Mouse (Mus musculus) spleen, postnatal 10 days (tissue): Measurements from ENCODE around the gene Sgta.
"Not testable (repeated sequence)": the region's sequence is repeated elsewhere in the genome, so short reads cannot be mapped to it uniquely, and the experiment has no call there.

Experiments used
- DNase-seq, 2 experiments: peaks; one replicate each; pipeline ENCODE4 v3.0.0; 2021 to 2022; ENCODE audit warnings: low spot score in 2 of 2

The Sgta gene

DNA sequence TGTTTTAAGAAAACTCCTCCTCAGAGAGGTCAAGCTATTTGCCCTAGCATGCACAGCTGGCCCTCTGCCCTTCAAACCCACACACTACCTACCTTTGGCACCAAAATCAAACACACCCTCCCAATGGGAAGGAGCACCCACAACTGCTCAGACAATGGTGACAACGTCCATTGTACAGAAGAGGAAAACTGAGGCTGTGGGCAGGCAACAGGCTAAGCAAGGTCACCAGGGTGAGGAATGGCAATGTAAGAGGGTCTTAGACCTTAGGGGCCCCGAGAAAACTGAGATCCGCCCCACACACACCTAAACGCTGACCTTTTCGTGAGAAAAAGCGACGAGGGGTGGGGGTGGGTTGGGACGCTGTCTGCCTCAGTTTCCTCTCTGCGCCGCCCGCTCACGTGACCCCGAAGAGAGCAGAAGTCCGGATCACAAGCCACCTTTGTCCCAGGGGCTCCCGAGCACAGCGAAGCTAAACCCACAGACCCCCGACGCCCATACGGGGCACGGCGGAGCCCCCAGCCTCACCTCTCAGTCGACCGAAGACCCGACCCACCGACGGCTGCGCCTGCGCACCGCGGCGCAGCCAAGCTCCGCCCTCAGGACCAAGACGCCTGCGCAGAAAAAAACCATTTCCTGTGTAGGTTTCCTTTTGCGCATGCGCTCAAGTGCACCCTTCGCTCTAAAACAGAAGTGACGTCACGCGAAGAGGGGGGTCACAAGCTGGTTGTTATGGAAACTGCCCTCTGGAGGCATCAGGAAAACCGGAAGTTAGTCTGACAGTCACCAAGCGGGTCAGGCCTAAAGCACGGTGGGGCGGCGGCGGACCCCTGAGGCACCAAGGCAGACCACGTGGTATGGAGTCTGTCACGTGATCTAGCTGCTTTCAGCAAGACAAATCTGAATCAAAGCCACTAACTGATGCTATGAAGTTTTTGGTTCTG, at the start of gene Sgta:
Gene Sgta, minus strand, starts transcription at position 579 of the 941 bp plus-strand sequence.
- DNase-seq = peak; percentile 94 to 96

DNA sequence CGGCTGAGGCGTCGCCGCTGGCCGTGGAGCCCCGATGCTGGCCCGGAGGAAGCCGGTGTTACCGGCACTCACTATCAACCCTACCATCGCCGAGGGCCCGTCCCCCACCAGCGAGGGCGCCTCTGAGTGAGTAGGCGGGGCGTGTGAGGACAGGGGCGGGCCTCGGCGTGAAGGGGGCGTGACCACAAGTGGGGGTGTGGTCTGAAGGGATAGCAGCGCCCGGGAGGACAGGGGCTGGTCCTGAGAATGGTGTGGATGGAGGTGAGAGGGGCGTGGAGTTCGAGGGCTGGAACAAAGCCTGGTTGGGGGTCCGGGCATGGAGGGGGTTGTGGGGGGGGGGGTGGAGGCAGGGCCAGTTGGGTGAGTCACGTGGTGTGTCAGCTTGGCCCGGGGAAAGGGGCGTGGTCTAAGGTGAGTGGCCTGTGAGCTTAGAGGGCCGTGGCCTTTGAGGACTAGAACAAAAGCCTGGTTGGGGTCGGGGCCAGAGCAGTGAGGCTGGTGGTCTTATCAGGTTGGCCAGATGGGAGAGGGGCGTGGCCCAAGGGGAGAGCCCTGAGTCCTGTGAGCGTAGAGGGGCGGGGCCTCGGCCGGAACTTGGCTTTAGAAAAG, 46.2 kb upstream of the Sgta start:
- DNase-seq = peak; percentile 91 to 94

DNA sequence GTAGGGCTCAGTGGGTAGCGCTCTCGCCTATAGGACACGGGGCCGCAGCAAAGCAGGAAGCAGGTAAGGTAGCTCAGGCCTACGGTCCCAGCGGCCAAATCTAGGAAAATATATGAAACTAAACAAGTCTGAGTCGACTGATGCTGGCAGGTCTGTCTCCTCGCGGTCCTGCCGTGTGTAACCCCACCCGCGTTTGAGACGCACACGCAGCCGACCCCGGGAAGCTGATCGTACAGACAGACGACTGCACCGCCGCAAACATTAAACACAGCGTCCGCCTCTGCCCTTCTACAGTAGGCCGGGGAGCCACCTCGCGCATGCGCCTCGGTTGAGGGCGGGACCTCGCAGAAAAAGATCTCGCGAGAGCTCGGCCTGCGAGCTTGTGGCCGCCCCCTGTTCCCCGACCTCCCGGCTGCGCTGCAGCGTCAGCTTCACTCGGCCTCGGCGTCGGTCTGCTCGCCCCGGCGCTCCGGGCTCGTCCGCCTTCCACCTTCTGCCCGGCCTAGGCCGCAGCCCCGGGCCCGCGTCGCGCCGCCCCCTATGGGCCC, 45.7 kb upstream of the Sgta start, which contains the start of gene Map2k2:
Gene Map2k2, plus strand, starts transcription at position 351 of the 548 bp plus-strand sequence.
- DNase-seq = peak; percentile 96 to 98

DNA sequence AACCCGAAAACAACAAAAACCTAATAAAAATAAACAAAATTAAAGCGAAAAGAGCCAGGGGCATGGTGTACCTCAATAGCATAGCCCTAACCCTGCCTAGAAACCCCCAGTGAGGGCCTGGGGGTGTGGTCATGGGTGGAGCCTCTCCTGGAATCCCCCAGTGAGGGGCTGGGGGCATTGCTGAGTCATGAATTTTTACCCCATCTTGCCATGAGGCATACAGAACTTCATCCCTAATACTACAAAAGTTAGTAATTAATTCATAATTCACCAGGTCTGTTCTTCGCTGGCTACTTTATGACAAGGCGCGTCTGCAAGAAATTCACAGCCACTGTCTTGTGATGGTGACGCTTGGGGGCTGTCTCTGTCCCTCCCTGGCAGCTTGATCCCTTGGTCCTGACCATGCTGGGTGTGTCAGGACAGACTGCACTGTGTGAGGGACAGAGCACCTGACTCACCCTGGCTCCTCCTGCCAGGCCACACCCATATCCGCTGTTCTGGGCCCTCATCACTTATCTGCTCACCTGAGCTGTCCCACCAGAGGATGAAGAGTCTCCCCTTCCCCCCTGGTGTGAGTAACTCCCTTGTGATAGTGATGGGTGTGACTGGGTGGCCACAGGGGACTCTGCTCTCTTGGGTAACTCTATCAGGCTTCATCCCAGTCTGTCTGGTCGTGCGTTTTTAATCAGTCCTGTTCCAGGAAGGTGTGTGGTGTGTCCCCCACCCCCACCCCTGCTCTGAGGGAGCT, 35.1 kb upstream of the Sgta start:
- DNase-seq = no peak

DNA sequence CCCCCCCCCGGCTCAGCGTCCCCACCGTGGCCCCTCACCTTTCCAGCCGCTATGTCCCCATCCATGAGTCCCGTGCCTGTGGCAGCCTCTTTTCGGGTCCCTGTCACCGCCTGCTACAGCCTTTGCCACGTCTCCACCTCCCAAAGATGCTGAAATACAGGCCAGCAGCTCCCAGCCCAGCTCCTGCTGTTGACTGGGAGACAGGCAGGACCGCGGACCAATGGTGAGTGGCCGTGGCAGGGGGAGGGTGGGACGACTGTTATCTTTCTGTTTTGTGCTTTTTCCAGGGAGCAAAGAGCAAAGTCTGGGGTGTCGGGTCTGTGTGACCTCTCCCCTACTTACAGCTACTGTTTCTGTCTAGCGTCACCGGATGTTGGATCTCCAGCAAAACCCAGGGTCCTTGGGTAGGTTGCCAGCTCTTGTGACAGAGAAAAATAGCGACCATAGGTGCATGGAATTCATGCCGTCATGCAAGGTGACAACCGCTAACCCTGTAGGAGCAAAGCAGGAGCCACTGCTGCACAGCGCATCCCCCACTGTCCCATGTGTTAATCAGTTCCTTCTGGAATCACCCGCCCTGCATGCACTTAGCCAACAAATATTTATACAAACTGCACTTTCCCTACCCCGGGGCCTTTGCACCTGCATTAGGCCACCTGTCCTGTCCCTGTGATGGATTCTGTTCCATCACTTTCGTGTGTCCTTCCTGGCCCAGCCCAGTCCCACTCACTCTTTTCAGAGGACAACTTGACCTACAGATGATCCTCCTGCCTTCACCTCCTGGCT, 32.7 kb upstream of the Sgta start:
- peak in 1 of 2 experiments; percentile 40 for DNase-seq

DNA sequence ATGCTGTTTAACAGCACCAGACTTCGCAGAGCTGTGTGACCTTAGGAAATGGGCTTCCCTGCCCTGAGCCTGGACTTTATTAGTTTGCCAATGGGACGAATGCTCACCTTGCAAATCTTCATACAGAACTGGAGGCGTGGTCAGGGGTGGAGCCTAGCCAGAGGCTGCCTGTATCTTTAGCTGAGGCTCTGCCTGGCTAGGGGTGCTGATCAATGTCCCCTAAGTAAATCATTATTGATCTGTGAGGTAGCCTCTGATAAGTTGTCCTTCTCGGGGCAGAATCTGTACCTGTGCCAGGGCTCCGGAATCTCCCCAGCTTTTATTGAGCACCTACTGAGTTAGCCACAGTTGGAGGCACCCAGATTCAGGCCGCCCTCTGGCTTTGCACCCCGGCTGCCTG, 30.6 kb upstream of the Sgta start:
- DNase-seq = no peak

DNA sequence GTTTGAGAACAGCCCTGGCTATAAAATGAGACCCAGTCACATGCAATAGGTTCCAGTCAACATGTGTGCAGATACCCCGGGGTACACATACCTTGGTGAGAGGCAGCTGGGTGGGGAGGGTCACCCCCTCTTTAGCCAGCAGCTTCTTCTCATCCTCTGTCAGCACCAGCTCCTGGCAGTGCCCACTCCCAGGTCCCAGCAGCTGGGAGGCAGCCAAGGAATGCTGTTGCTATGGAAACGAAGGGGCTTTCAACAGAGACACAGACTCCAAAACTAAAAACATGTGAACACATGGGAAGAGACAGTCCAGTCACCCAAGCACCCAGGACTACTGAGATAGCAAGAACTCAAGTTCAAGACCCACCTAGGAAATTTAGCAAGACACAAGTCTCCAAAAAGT, 29.2 kb upstream of the Sgta start:
- DNase-seq = no peak

DNA sequence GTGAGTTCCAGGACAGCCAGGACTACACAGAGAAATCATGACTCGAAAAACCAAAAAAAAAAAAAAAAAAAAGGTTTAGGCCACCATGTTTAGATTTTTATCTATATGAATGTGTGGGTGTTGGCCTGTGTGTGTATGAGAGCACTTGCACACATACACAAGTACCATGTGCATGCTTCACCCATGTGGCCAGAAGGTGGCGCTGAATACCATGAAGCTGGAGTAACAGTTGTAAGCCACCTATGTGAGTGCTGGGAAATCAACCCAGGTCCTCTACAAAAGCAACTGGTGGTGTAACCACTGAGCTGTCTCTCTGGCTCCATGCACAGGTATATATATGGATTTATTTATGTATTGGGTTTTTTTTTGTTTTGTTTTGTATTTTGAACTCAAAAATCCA, 27.0 kb upstream of the Sgta start:
- DNase-seq = peak in 1 of 2 experiments; percentile 53

DNA sequence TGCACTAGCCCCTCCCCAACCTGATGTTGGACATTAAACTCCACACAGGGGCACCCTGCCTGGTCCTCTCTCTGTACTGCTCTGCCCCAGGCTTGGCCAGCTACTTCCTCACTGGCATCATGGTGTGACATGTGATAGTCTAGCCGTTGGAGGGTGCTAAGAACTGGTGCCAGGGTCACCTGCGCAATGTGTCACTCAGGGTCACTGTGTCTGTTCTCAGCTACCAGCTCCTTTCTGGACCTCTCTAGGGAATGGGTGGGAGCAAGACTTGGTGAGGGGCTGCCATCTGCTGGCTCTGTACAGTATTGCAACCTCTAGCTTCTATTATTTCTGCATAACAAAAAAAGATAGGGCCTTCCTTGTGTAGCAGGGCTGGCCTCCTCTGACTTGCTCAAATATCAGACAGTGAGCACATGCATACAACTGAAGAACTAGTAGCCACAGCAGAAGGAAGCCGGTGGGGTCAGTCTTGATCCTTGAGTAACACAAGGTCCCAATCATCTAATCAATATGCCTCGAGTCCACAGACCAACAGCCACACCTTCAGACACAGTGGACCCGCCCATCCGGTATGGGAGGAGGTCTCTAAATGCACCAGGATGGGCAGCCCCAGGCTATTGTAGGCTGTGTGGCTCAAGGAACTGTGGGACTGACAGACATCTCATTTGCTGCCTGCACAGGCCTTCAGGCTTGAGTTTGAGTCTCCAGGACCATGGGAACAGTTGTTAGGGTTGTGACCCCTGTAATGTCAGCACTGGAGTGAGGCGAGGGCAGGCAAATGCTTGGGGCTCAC, 22.4 kb upstream of the Sgta start:
- DNase-seq = peak; percentile 67 to 79

DNA sequence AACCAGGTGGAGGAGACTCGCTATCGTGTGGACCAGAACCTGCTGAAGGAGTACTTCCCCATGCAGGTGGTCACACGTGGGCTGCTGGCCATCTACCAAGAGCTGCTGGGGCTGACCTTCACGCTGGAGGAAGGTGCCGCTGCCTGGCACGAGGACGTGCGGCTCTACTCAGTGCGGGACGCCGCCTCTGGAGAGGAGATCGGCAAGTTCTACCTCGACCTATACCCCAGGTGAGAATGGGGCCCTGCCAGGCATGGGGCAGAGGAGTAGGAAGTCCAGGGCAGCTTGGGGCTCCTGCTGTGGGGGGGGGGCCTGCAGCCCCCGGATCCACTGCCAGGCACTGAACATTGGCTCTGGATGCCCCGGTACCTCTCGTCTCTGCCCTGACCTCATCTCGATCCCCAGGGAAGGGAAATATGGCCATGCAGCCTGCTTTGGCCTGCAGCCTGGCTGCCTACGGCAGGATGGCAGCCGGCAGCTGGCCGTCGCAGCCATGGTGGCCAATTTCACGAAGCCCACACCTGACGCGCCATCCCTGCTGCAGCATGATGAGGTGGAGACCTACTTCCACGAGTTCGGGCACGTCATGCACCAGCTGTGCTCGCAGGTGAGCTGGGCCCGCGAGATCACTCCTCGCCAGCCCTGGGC, 20.2 kb upstream of the Sgta start:
- DNase-seq = no peak

DNA sequence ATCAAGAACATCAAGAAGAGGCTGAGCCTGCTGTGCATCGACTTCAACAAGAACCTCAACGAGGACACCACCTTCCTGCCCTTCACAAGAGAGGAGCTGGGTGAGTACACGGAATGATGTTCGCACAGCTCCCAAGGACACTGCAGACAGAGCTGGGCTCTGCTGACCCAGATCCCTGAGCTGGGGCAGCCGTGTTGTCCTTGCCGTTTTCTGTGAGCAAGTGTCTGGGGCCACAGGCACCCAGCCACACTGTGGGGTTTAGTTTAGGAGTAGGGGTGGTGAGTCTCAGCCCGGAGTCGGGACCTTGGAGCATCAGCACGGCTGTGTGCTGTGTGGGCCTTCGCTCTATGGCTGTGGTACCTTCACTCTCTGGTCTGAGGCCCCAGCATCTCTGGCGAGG, 17.9 kb upstream of the Sgta start:
- DNase-seq = no peak

DNA sequence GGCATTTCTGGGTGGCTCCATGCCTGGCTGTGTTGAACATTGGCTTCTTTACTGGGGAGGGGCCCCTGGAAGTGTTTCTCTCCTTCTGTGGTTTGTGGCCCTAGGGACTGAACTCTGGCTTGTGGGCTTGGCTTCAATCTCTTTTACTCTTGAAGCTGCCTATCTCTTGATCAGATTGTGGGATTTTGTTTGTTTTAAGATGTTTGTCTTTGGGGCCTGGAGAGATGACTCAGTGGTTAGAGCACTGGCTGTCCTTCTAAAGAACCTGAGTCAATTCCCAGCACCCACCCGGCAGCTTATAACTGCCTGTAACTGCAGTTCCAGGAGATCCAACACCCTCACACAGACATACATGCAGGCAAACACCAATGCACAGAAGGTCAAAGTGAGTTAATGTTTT, 16.4 kb upstream of the Sgta start:
- no peak for DNase-seq

DNA sequence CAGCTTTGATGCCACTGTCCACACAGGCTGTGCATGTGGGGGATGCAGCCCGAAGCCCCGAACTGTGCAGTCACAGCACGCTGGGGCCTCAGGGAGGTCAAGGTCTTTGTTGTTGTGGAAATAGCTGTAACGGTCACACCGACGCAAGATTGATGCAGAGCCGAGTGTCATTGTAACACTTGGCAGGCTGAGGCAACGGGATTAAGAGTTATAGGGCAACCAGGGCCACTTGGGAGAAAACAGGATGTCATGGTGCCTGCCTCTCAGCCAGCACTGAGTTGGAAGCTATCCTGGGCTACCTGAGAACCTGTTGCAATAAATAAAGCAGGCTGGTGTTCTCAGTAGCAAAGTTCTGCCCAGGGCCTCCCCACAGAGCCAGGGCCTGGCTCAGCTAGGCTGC, 15.8 kb upstream of the Sgta start:
- no peak for DNase-seq

DNA sequence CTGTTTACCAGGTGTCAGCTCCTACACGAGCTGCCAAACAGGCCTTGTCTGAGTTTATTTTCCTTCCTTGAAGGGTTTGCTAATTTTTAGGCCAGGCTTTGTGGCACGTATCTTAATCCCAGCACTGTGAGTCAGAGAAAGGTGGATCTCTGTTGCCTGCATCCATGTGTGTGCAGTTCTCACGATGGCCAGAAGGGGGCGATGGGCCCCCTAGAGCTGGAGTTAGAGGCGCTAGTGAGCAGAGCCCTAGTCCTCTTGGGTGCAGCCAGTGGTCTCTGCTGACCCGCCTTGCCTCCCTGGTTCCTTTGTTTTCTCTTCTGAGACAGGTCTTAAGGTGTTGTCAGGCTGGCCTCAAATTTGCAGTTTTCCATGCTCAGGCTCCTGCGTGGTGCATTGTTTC, 13.5 kb upstream of the Sgta start:
- peak in 1 of 2 experiments; percentile 65 for DNase-seq

DNA sequence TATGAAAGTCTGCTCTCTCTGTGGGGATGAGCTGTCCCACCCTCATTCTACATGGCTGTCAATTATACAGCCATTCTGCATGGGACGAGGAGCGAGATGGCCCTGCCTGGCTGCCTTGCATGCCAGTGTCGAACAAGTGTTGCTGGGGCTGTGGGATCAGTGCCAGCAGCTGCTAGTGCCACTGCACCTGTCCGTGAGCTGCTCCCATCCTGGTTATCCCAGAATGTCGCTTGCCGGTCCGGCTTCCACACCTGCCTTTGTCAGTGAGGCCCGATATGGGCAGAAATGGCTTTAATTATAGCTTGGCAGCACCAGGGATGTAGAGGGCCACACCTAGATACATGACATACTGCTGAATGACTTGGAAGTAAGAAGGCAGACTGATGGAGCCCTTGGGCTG, 12.3 kb upstream of the Sgta start:
- DNase-seq = no peak

DNA sequence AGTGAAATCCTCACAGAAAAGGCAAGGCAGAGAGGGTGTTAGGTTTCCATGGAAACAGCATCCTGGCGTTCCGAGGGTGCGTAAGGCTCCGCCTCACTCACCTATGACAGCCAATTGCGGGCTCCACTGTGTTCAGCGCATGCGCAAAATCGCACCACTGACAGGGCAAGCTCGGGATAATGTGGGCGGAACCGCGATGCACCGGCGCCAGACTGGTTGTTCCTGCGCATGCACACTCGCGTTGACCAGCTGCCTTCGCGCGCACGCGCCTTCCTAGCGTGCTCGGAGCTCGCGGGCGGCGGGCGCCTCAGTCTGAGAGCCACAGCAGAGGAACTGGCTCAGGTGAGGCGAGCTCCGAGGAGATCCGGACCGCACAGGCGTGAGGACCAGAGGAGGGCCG, 9.9 kb upstream of the Sgta start, which contains the start of gene Thop1:
Gene Thop1, plus strand, starts transcription at position 200 of the 400 bp plus-strand sequence.
- peak; percentile 85 to 97 for DNase-seq

DNA sequence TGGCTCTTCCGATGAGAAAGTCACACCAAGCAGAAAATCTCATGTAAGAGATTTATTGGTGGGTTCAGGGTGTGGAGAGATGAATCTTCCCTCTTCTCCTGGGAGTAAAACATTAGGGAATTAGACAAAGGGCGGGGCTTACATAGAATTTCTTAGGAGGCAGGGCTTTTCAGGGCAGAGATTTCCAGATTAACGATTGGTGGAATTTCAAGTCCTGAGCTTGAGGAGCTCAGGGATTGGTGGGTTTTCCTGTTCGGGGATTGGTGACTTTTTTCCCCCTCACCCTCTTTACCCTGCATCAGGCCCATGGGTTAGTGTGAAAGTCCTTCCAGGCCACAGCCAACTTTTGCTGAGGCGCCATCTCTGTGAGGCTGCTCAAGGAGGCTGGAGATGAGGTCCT, 8.7 kb upstream of the Sgta start:
- DNase-seq = no peak

DNA sequence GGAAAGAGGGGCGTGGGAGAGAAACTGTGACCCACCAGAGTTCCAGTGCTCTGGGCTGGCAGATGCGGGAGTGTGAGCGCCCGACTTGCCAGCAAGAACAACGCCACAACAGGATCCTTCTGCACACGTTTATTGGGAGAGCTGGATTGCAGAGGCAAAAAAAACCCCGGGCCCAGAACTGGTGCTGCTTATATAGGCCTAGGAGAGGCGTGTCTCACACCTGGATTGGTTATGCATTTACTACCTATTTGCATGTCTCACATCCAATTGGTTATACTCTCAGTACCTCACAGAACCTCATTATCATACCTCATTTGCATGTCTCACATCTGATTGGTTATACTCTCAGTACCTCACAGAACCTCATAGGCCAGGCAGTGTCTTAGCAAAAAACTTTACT, 4.5 kb upstream of the Sgta start:
- DNase-seq = not testable (repeated sequence)

DNA sequence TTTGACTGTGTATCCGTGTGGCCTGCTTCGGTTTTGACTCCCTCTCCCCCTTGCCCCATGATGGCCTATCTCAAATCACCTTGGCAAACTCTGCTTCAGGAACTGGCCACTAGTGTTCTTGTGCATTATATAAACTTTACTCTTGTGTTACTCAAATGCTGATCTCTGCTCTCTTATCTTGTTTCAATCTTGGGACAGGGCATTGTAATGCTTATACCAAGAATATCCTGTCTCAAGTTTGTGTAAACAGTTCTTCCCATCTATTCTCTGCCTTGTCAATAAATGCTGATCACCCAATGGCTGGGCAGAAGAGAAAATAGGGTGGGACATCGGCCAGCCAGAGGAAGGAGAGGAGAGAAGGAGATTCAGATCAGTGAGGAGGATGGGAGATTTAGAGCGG, 2.7 kb upstream of the Sgta start:
- DNase-seq = no peak

DNA sequence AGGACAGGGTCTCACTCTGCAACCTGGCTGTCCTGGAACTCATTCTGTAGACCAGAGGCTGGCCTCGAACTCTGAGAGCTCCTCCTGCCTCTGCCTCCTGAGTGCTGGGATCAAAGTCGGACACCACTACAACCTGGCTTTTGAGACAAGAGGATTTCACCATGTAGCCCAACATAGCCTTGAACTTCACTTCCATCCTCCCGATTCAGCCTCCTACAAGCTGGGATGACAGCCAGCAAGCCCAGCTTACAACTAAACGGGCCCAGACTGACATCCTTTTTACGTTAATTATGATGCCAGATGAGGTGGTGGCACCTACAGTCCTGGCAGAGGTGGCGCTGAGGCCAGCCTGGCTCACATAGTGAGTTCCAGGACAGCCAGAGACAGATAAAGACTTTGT, 1.1 kb downstream of the Sgta start:
- no peak for DNase-seq
